Mouse (Mus musculus) brain, embryonic 14.5 days (tissue): ENCODE data around the gene Orm2.

Source experiments
- CTCF ChIP-seq: fragments of 200-500 bp; IDR thresholded peaks from 2 replicates; pipeline ENCODE4 v1.5.1; 2012; ENCODE audit warnings: inconsistent platforms, mild to moderate bottlenecking, moderate library complexity, borderline replicate concordance; ENCODE audit not compliant: insufficient read depth, insufficient read length; ENCODE audit errors: extremely low read depth
- POLR2A ChIP-seq: fragments of 200-500 bp; IDR thresholded peaks from 2 replicates; pipeline ENCODE4 v1.6.1; 2012; ENCODE audit warnings: mild to moderate bottlenecking, inconsistent platforms, borderline replicate concordance; ENCODE audit not compliant: poor library complexity, insufficient read depth, insufficient read length, severe bottlenecking; ENCODE audit errors: extremely low read depth

DNA sequence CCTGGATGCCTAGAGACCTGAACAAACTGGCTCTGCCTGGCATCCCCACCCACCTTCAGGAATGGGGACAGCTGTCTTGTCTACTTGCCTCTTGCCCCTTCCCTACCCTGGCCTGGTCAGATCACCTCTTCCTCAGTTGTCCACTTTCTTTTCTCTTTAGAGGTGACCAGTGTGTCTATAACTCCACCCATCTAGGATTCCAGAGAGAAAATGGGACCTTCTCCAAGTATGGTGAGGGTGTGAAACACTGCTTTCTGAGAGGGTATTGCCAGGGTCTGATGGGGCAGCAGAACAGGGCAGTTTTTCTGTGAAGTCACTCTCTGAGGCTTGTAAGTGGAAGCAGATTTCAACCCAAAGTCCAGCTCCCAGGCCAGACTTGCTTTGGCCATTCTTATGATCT is 17.0 kb upstream of the Orm2 start:
- TF ChIP-seq CTCF (no peak), POLR2A (no peak)
